Mouse (Mus musculus): ENCODE results near the gene Immp1l.

DNA sequence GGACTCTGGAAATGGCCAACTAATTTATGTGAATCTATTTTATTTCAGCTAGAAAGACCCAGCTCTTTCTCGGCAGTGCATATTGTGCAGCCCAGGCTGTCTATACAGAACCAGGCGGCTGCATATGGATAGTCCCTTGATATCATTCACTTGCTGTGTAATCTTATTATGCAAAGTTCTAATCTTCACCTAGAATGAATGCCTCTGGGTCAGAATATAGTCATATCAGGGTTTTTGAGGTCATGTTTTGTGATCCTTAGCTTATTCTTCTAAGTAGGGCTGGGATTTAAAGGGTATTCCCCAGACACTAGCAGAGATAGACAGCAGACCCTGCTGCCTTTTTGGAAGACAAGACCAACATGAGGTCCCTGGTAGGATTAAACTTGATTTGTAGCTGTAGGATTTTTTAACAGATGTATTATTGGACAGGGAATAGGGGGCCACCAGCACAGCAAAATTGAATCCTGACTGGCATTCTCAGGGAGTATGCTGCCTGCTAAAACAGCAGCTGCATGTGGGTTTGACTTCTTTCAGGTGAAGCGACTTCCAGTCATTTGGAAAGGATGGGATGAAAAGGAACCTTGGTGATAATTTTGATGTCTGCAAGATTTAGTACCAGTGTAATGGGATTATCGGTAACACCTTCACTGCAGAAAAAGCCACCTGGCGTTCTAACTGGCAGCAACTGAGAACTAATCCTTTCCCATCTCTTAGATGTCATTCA is 13.3 kb downstream of the Immp1l start:
- TF ChIP-seq KAT2A (IDR thresholded peaks at IDR 0.05; ENCODE audit: insufficient replicate concordance, low read length) (no peak), CTCF (conservative IDR thresholded peaks at IDR 0.05 in 1 of 2, IDR thresholded peaks at IDR 0.05 in 1 of 2; ENCODE audit: low read depth in 2 of 2, low read length in 2 of 2) (no peak), IRF4 (IDR thresholded peaks at IDR 0.05; ENCODE audit: low read depth, low read length) (no peak), E2F4 (IDR thresholded peaks at IDR 0.05; ENCODE audit: insufficient replicate concordance, low read depth, low read length) (no peak), EP300 (IDR thresholded peaks at IDR 0.05; ENCODE audit: low read length) (no peak), USF1 (IDR thresholded peaks at IDR 0.05; ENCODE audit: low read depth, low read length) (no peak), SIN3A (IDR thresholded peaks at IDR 0.05; ENCODE audit: low read length) (no peak), ETS1 (conservative IDR thresholded peaks at IDR 0.05; ENCODE audit: low read depth, low read length) (no peak)
